Mouse (Mus musculus) thymus, adult 2 months (tissue): ENCODE results near the gene Slc1a2.

ENCODE experiments used
- CTCF ChIP-seq: fragments of 200-500 bp; IDR thresholded peaks from 2 replicates; pipeline ENCODE4 v1.5.1; 2012; ENCODE audit warnings: mild to moderate bottlenecking, control low read depth, low read length, moderate library complexity, borderline replicate concordance; ENCODE audit not compliant: control insufficient read depth, poor library complexity, insufficient read depth; ENCODE audit errors: extremely low read depth
- POLR2A ChIP-seq: fragments of 200-500 bp; IDR thresholded peaks from 2 replicates; pipeline ENCODE4 v1.6.1; 2012; ENCODE audit warnings: mild to moderate bottlenecking, low read length, control low read depth, moderate library complexity; ENCODE audit not compliant: control insufficient read depth, poor library complexity, insufficient read depth; ENCODE audit errors: extremely low read depth

GRCm38 (mm10) chr2:102774700-102775099 is 116.2 kb downstream of the Slc1a2 start:
- TF ChIP-seq CTCF (no peak), POLR2A (no peak)
